Mouse (Mus musculus): ENCODE results near the gene Smarca1.

The Smarca1 gene

DNA sequence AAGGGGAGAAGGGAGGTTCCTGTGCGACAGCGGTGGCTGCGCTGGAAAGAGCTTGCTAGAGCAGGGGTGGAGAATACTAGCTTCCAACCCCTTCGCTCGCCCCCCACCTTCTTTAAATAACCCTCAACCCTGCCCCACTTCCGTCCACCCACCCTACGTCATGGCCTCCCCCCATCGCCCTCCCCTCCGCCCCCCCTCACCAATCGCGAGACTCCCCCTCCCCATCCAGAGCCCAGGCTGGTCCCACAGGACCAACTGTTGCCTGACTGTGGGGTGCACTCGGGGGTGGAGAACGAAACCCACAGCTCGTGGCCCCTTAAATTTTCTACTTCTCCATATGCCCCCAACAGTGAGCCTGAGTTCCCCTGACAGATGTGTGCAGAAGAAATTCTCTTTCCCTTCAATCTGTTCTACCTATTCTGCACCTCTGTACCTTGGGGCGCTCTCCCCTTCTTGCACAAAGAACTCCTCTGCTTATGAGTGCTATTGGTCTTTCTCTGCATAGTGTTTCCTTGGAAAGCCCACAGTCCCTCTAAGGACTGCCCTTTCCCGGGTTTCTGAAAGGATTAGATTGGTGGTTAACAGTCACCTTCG is at the start of gene Smarca1:
TSS of gene Smarca1 (minus strand) at position 544 of the 594 bp plus-strand sequence.
- DNase-seq (ENCODE audit: low spot score in 2 of 2): peak in 1 of 2 experiments; percentile 8

DNA sequence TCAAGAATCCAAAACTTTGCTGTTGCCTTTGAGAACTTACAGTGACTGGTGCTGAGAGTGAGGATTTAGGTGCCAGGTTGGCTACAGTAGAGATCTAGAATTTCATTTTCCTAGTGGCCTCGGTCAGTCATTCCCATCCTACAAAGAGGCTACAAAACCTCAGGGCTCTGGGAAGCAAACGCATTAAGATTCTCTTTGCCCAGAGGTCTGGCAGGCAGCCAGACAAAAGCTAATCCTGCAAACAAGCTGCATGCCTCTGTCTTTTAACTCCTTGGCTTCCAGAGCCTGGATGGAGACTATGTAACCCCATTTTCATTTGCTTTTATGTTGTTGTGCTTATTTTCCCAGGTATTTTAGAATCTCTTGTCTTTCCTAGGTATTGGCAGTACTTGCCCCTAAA is 45.0 kb upstream of the Smarca1 start:
- DNase-seq (ENCODE audit: low spot score in 2 of 2): no peak

GRCm38 (mm10) chrX:47936885-47937284 is 44.1 kb upstream of the Smarca1 start:
- no peak for DNase-seq (ENCODE audit: low spot score in 2 of 2)

DNA sequence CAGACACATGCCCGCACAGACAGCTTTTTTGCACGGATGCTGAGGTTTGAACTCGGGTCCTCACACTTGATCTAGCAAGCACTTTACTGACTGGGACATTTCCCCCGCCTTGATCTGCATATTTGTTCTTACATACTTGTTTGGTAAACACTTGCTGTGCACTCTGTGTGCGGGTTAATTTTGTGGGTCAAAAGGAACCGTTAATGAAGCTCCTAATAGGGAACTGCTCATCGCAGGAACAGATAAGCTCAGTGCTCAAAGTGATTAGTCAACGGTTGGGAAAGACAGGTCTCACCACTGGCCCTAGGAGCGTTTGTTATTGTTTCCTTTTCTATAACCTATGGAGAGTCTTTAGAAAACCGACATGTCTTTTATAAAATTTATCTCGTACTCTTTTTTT is 41.6 kb upstream of the Smarca1 start:
- no peak for DNase-seq (ENCODE audit: low spot score in 2 of 2)

DNA sequence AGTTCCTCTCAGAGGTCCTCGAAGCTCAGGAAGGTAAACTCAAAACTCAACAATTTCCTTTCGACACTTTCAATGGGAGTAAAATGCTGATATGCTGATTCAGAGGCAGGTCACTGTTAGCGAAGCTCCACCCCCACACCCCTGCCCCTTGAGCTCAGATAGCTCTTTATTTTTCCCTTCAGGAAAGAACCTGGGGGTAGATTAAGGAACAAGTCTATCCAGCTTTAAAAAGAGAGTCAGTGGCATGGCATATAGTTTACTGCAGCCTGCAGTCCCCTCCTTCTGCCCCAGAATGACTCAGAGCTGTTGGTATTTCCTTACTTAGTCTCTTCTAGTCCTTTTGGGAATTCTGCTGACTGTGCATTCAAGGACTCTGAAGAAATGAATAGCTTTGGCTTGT is 37.7 kb upstream of the Smarca1 start:
- DNase-seq (ENCODE audit: low spot score in 2 of 2): no peak

DNA sequence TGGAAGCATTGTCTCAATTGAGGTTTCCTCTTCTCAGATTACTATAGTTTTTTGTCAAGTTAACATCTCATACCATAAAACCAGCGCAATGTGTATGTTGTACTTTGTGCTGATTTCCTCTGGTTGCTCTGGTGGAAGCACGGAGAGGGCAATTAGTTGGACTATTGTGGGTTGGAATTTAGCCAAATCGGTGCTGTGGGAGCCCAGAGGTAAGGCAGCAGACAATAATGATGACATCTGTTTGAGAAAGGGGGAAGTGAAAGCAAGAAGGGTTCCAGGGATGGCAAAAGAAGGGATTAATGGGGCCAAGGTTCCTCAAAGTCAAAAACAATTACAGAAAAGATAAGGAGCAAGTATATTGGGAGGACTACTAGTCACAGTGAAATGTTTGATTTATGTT is 35.2 kb upstream of the Smarca1 start:
- DNase-seq (ENCODE audit: low spot score in 2 of 2): no peak

- no peak for DNase-seq (ENCODE audit: low spot score in 2 of 2)
Observed at GRCm38 (mm10) chrX:47920541-47920940, 27.8 kb upstream of the Smarca1 start.

DNA sequence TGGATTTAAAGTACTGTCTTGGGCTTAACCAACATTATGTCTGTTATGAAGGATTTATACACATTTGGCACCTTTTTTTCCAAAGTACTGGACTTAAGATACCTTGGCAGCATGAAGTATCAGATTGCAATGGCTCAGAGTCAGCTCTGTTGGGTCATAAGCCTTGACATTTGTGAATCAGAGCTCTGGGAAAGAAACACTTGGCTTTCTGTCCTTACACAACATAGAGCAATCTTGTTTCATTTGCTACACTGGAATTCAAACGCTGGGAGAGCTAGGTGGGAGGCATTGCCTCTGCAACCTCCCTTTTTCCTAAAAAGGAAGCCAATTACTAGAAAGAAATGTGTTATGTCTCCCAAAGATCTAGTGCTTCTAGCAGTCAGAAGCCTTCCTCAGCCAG is 24.1 kb upstream of the Smarca1 start:
- DNase-seq (ENCODE audit: low spot score in 2 of 2): no peak

GRCm38 (mm10) chrX:47913543-47913938 is 20.8 kb upstream of the Smarca1 start:
- no peak for DNase-seq (ENCODE audit: low spot score in 2 of 2)

DNA sequence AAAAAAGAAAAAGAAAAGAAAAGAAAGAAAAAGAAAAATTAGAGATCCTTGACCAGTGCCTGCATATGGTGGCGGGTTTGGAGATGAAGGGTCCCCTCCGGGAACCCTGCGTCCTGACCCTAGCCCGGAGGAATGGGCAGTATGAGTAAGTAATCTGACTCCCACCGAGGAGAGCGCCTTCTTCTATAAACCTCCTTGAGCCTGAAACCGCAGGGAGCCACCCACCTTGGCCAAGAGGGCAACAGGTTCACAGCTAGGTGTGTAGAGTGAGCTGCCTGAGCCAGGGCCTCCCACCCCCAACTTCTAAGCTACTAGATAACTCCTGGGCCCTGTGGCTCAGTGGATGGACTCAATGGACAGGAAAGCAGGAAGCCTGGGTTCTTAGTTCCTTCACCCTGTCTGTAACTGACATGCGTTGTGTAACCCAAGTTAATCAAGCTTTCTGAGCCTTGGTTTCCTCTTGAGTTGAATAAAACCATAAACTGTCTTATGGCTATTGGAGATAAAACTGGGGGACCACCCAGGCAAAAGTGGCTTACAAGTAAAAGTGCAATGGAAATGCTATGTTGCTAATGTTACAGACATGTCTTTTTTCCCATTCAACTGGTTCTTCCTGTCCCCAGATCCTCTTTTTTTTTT is 20.2 kb upstream of the Smarca1 start:
- DNase-seq (ENCODE audit: low spot score in 2 of 2): no peak

GRCm38 (mm10) chrX:47912306-47912792 is 19.6 kb upstream of the Smarca1 start, which contains the start of gene Ocrl:
Ocrl (plus strand) TSS chrX:47912387.
- peak; percentile 33 to 46 for DNase-seq (ENCODE audit: low spot score in 2 of 2)

DNA sequence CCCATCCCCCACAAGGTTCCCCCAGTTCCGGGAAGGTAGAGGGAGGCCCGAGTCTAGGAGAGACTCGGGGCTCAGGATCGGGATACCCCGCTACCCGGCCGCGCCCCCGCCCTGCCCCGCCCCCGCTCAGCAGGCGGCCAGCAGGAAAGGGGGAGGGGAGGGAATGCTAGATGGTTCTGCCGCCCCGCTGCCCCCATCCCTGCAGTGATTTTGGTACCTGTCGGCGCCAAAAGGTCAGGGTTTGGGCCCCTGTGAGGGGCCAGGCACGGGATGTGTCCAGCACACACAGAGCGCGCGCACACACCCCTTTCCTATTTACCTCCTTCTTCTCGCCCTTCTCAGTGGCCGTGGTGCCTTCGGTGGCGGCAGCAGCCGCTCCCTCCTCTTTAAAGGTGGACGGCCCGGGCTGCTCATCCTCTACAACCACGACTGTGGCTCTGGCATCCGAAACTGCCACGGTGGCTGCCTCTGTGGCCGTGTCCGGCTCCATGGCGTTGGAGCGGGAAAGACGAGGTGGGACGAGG is 805 bp downstream of the Smarca1 start:
- DNase-seq (ENCODE audit: low spot score in 2 of 2): no peak

DNA sequence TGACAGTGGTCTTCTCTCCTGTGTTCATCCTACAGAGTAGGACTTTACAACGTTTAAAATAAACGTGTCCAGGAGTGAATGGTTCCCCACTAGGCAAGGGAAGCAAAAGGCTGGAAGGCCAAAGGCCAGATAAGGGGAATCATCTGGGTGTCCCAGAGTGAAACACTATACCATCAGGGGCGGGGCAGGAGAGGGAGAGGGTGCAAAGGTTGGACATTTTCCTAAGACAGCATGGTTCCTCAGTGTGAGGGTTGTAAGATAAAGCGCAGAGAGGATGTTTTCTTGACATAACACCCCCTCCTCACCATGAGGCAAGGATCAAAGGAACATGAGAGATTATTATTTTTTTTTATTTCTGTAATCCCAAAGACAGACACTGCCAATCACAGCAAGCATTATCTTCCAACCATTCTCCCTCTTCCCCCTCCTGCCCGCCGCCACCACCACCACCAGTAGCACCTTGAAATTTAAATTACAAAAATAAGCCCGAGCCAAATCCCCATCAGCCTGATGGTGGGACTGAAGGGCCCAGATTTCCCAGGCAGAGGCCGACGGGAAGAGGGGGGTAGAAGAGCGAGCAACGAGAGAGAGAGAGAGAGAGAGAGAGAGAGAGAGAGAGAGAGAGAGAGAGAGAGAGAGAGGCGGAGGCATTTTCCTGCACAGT is 1.4 kb downstream of the Smarca1 start:
- no peak for DNase-seq (ENCODE audit: low spot score in 2 of 2)

- DNase-seq (ENCODE audit: low spot score in 2 of 2): no peak
Observed at GRCm38 (mm10) chrX:47887401-47887800, 5.4 kb downstream of the Smarca1 start.

- no peak for DNase-seq (ENCODE audit: low spot score in 2 of 2)
Observed at GRCm38 (mm10) chrX:47882813-47883212, 10.0 kb downstream of the Smarca1 start.

DNA sequence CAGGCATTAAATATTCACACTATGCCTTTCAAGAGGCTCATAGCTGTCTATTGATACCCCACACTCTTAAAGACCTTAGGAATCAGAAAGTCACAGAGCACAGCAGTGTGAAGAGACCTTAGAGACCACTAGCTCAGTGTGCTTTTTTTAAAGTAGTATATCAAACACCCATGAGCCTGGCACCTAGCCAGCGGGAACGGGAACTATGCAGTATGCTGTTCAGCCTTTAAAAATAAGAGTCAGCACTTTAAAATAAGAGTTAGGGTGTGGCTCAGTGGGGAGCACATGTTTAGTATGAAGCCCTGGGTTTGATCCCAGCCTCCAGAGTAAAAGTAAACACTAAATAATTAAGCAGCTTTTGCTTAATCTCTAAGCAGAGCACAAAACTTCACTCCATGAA is 12.7 kb downstream of the Smarca1 start:
- peak in 1 of 2 experiments; percentile 4 for DNase-seq (ENCODE audit: low spot score in 2 of 2)

- no peak for DNase-seq (ENCODE audit: low spot score in 2 of 2)
Observed at GRCm38 (mm10) chrX:47858544-47858943, 34.2 kb downstream of the Smarca1 start.

DNA sequence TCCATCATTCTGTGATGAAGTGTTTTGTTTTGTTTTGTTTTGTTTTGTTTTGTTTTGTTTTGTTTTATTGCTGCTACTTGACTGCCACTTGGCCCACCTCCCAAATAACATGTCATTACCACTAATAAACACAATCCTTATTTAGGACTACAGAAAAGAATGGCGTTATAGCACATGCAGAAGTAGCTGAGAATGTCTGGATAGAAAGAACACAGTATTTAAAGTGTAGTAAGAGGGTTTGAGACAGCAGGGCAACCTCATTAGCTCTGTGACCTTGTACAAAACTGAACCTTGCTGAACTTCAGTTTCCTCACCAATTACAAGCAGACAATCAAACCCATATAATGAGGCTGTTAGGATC is 57.0 kb downstream of the Smarca1 start:
- no peak for DNase-seq (ENCODE audit: low spot score in 2 of 2)

- DNase-seq (ENCODE audit: low spot score in 2 of 2): no peak
Observed at GRCm38 (mm10) chrX:47835098-47835834, 57.5 kb downstream of the Smarca1 start.

GRCm38 (mm10) chrX:47833431-47833830 is 59.3 kb downstream of the Smarca1 start:
- DNase-seq (ENCODE audit: low spot score in 2 of 2): no peak

DNA sequence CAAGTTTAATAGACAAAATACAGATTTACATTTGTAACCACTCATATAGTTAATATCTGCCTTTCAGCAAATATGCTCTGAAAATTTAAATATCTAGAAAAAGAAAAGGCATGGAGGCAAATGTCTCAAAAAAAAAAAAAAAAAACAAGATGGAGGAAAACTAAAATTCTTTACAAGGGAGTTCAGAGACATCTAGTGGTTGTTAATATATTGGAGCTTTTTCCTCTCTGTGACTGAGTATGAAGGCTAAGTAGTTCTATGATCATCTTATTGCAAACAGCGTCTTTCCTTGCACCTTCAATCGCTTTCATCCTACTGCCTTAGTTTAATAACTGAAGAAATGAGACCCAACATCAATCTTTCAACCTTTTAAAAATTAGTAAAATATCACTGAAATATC is 72.2 kb downstream of the Smarca1 start:
- DNase-seq (ENCODE audit: low spot score in 2 of 2): no peak

DNA sequence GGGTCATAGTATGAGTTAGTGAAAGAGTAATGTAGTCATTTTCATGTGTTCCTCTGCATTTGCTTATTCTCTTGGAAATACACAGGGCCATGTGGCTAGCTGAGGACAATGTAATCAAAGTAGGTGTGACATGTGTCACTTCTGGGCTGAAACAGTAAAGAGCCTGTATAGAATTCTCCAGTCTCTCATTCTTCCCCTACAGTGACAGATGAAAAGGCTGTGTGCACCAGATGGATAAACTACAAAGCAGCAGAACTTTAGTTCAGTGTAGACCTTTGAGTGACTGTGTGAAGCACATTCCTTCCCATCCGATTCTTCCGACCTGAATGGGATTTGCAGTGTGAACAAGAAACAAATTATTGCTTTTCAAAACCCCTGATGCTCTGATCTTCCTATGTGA is 84.1 kb downstream of the Smarca1 start:
- no peak for DNase-seq (ENCODE audit: low spot score in 2 of 2)
